Mouse (Mus musculus) frontal cortex, postnatal 25 days (tissue): ENCODE results near the gene 4933411K16Rik.
"Not testable (repeated sequence)": the region's sequence is repeated elsewhere in the genome, so short reads cannot be mapped to it uniquely, and the experiment has no call there.

Experiments used
- DNase-seq, 2 experiments: peaks; one replicate each; pipeline ENCODE4 v3.0.0; 2022; ENCODE audit warnings: low spot score in 2 of 2

The 4933411K16Rik gene

DNA sequence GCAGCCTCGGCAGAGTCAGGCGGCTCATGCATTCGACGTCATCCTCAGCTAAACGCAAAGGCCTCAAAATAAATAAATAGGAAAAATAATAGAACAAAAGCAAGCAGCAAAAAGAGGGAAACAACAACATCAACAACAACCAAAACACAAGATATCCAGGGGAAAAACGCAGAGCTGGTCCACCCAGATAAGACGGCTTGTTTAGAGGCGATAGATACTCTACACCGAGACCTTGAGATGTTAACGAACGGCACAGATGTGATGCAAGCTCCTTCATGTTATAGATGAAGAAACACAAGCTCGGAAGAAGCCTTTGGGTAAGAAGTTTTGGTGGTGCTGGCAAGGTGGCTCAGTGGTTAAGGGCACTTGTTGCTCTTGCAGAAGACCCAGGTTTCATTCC, 27.0 kb downstream of the 4933411K16Rik start:
- DNase-seq = no peak

DNA sequence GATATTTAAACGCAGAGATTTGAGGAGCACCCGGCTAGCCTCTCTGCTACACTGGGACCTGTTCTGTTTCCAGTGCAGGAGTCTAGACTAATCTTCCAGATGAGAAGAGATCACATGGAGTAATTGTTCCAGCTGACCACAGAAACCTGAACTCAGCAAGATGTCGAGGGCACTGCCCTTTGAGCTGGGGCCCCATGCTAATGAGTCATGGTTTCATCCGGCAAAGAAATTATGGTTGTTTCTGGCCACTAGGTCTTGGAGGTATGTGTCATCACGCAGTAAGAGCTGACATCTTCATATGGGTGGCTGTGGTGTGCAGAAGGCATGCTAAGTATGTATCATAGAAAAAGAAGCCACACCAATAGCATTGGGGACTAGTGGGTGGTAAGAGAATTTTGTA, 27.9 kb downstream of the 4933411K16Rik start:
- no peak for DNase-seq

DNA sequence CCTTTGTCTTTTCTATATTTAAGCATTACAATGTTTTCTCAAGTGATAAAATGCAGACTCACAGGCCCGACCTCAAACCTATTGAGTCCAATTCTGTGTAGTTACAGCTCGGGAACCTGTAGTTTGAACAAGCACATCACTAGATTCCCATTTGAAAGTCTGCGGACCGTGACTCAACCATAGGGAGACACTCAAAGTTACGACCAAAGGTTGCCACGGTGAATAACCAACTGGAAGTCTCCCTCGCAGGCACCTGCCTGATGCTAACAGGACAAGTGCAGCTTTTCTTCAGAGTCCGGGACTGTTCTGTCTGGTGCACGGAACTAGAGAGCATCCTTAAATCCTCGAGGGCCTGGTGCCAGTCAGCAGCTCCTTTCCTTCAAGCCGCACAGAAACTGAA, 28.4 kb downstream of the 4933411K16Rik start:
- no peak for DNase-seq

DNA sequence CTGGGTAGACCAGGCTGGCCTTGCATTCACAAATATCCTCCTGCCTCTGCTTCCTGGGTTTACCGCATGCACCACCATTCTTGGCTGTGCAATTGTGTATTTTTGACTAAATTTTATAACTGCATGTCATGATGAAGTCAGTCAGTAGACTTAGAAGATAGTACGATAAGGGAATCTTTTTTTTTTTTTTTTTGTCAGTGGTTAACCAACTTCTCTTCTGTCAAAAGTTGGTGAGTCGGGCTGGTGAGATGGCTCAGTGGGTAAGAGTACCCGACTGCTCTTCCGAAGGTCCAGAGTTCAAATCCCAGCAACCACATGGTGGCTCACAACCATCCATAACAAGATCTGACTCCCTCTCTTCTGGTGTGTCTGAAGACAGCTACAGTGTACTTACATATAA, 29.6 kb downstream of the 4933411K16Rik start:
- not testable (repeated sequence) for DNase-seq

DNA sequence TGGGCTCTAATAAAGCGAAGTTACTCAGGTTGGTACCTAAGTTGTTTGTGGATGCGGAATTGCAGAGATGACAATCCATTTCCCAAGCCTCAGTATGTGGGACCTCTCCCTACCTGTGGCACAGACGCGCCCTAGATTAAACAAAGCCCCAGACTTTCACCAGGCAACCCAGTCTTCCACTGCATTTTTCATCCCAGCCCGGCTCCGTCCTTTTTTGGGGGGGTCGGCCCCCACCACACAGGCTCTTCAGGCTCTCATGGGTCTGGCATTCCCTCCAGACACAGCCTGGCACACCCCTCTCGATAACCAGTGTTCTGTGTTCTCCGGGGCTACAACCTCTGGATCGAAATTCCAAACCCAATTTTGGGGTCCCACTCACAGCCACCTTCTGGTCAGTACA, 33.6 kb downstream of the 4933411K16Rik start:
- DNase-seq = no peak

DNA sequence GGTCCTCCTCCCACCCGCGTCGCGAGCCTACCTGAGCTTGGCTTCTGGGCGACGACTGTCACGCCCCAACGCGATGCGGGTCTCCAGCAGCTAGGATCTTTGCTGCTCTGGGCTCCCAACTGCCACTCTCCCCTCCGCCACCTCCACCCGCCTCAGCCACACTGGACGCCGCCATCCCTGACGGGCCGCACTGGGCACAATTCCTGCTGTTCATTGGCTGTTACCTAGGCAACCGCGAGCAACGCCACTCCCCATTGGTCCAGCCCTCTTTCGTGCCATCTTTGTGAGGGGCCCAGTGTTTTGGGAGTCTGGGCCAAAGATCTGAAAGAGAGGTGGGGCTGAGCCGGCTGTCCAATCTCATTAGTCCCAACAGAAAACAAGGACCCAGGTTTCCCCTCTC, 34.1 kb downstream of the 4933411K16Rik start, which contains the start of gene Morn4:
Gene Morn4, minus strand, starts transcription at position 192 of the 400 bp plus-strand sequence.
- DNase-seq = peak; percentile 79 to 82

DNA sequence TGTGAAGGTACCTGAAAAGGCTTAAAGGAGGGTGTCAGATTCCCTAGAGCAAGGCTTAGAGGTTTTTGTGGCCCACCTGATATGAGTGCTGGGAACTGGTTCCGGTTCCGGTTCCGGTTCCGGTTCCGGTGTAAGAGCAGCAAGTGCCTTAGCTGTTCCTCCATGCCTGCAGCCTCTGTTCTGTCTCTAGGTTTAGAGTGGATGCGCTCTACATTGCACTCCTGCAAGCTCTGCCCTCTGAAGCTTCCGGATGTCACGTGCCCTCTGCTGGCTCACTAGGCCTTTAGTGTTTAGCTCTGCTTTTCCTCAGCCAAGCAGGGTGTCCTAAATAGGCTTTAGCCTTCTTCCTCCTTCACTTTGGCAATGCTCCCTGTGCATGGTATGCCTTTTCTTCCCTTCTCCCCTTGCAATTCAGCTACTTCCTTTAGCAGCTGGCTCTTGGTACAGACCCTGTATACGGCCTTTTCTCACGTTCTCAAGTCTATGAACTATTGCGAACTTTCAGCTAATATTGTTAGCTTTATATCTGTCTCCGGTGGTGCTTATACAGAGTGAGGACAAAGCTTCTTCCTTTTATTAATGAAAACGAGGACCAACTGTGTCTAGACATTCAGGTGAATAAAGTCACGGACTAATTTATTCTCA, 37.2 kb downstream of the 4933411K16Rik start:
- DNase-seq = peak; percentile 23 to 40

DNA sequence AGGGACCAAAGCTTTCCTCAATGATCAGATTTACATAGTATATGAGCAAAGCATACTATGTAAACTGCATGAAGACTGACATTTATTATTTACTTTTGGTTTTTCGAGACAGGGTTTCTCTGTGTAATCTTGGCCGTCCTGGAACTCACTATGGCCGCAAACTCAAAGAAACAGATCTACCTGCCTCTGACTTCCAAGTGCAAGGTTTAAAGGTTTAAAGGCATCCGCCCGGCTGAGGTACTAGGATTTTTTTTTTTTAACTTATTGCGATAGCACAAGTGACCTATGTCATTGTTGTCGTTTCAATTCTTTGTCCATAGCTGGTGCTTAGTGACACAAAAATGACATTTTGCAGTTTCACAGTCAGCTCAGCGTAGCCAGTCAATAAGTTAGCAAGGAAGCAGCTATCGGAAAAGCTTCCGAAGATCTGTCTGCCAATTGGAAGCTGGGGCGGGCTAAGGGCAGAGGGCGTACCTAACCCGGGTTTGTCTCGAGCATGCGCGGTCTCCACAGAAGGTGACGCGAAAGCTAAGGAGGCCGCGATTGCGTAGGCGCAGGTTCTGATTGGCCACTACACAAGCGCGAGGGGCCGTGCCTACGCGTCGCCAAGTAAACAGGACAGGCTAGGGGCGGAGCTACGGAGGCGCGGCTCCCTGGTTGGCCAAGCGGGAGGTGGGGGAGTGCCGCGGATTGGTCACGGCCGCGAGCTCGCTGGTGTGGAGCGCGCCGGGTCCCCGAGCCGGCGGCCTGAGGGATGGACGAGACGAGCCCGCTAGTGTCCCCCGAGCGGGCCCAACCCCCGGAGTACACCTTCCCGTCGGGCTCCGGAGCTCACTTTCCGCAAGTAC, 37.9 kb downstream of the 4933411K16Rik start, which contains the start of gene Pi4k2a:
Gene Pi4k2a, plus strand, starts transcription at position 723 of the 848 bp plus-strand sequence.
- DNase-seq = peak; percentile 98 to 99

DNA sequence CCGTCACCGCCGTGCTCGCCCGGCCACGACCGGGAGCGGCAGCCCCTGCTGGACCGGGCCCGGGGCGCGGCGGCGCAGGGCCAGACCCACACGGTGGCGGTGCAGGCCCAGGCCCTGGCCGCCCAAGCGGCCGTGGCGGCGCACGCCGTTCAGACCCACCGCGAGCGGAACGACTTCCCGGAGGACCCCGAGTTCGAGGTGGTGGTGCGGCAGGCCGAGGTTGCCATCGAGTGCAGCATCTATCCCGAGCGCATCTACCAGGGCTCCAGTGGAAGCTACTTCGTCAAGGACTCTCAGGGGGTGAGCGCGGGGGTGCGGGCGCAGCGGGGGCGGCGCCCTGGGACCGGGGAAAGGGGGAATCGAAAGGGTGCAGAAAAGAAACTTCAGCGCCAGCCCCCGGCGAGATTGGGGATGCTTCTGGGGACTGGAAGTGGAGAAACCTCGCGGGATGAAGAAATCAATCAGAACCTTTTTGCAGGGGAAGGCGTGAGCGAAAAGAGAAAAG, 38.6 kb downstream of the 4933411K16Rik start:
- peak in 1 of 2 experiments; percentile 22 for DNase-seq

DNA sequence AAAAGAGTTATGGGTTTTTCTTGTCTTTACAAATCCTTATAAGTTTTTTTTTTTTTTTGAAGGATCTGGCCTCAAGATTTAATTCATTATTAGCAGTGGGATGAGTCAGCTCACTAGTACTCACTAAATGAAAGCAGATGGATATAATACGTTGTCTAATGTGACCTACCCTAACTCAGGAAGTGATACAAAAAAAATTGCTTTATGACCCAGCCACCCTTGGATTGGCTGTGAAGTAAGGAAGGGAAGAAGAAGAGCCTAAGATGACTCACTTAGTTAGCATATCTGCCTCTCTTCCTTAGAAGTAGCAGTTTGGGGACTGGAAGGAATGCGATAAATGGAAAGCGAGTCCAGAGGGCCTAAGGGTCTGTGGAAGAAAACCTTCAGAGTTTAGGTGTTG, 47.4 kb downstream of the 4933411K16Rik start:
- no peak for DNase-seq
